Mouse (Mus musculus): ENCODE measurements around the gene Pms2. TPM values are rescaled to one million over a fixed set of nuclear protein-coding genes. Genes with fewer than 3 reads are reported as not detected.

The Pms2 gene
- polyA plus RNA-seq, 1 experiment from 2014 or later = 31.9 TPM

DNA sequence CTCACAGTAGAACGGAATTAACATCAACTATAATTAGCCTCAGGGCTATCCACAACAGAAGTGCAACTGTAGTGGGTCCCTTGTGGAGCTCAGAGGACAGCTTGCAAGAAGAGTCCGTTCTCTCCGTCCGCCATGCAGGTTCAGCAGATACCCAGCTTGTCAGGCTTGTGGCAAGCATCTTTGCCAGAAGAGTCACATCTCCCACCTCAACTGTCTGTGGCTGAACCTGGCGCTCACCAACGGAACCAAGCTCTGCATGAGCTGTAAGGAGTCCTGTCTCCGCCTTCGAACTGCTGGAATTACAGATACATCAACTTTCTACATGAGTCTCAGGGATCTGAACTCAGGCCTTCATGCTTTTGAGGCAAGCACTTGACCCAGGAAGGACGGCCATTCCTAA is 26.4 kb downstream of the Pms2 start:
- Histone ChIP-seq H3K4me3 (replicated peaks) (no peak overlapping the region), H3K27me3 (no peaks in the 10 kb centered on the region), H3K36me3 (peaks cover 7% of the 10 kb centered on the region; the same call in 1 of the 2 replicates), H3K27ac (no peak overlapping the region), H3K9ac (no peak overlapping the region), H3K4me2 (no peak overlapping the region), H3K9me3 (replicated peaks) (no peaks in the 10 kb centered on the region), H3K4me1 (peaks cover 6% of the 10 kb centered on the region; the same call in 1 of the 2 replicates)
- 88% methylated on average over 9 of the region's 9 CpGs for WGBS
- ATAC-seq (replicated peaks; ENCODE audit: low FRiP score) = no peak

DNA sequence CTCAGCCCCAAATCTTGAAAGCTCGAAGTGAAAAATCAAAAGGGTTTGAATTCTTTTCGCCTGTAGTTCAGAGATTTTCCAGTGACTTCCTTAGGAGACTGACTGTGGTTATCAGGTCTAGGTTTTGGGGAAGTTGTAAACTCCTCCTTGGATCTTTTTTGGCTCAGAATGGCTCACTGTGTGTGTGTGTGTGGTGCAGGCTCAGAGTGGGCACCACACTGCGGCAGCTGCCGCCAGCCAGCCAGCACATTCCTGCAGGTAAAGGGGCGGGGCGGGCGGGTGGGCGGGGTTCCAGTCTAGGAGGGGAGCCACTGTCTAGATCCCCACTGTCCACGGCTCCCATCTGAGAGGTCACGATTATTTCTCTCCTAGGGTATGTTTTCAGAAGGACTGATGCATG is 31.8 kb downstream of the Pms2 start:
- Histone ChIP-seq H3K36me3 (no peaks in the 10 kb centered on the region), H3K9me3 (replicated peaks) (no peaks in the 10 kb centered on the region), H3K4me1 (no peaks in the 10 kb centered on the region), H3K9ac (no peak overlapping the region), H3K27me3 (no peaks in the 10 kb centered on the region), H3K4me2 (no peak overlapping the region; the same call in 1 of the 2 replicates), H3K27ac (no peak overlapping the region), H3K4me3 (replicated peaks) (no peak overlapping the region)
- no peak; the same call in 1 of the 2 replicates for ATAC-seq (replicated peaks; ENCODE audit: low FRiP score)
- 13% methylated on average over 10 of the region's 10 CpGs for WGBS

DNA sequence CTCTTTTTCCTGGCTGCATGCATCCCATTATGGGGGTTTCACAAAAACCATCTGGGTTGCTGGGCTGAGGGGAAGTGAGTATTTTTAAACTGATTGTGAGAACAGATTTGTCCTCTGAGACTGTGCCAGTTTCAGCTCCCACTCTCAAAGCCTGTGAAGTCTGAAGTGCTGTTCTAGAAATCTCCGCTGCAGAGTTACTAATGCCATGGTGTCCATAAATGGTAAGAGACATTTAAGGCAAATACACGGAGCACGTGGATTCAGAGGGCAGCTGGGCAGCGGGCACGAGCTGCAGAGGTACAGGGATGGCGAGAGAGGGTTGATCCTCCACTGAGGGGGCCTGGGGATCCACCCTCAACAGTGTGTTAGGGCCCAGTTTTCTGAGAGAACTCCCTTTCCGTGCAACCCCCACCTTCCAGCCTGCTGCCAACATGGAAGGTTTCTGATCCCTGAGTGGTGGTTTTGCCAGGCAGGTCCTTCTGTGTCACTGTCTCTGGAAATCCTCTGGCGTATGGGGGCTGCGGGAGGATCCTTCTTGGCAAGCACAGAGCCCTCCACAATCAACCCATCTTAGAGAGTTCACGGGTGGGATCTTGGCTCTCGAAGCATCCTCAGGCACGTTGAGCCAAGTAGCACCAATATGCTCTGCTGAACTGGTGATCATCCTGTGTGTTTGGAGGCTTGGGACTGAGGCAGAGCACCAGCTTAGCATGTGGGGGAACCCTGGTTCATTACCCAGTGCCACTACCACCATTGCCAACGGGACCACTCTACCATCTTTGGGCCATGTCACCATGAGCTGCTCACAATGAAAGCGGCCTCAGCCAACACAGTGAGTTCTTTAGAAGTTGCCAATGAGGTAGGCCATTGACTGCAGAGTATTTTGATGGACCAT is 33.7 kb downstream of the Pms2 start:
- WGBS = 89% methylated on average over 14 of the region's 14 CpGs
- ATAC-seq (replicated peaks; ENCODE audit: low FRiP score) = no peak

DNA sequence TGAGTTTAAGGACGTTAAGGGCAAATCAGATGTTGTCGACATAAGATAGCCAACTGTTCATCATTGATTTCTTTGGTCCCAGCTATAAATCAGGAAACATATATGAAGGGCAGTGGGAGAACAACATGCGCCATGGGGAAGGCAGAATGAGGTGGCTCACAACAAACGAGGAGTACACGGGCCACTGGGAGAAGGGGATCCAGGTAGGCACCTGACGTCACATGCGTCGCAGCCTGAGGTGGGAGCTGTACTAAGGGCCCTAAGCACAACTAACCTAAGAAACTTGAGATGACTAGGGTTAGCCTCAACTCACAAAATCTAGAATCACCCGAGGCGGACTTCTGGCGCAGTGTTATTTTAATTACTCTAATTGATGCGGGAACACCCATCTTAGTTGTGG is 38.6 kb downstream of the Pms2 start:
- no peaks in the 10 kb centered on the region for H3K4me1 ChIP-seq
- 78% methylated on average over 12 of the region's 12 CpGs for WGBS
- H3K27me3 ChIP-seq = no peaks in the 10 kb centered on the region
- no peaks in the 10 kb centered on the region for H3K9me3 ChIP-seq (replicated peaks)
- ATAC-seq (replicated peaks; ENCODE audit: low FRiP score) = no peak
- H3K4me2 ChIP-seq = no peak overlapping the region
- H3K9ac ChIP-seq = no peak overlapping the region
- no peaks in the 10 kb centered on the region for H3K36me3 ChIP-seq
- no peak overlapping the region for H3K27ac ChIP-seq
- H3K4me3 ChIP-seq (replicated peaks) = no peak overlapping the region

More for the DNA sequence above, 33.7 kb downstream of the Pms2 start:
- Histone ChIP-seq H3K9me3 (replicated peaks) (no peaks in the 10 kb centered on the region), H3K4me1 (no peaks in the 10 kb centered on the region), H3K27me3 (no peaks in the 10 kb centered on the region), H3K36me3 (no peaks in the 10 kb centered on the region), H3K4me2 (no peak overlapping the region), H3K9ac (no peak overlapping the region), H3K27ac (no peak overlapping the region), H3K4me3 (replicated peaks) (no peak overlapping the region)

DNA sequence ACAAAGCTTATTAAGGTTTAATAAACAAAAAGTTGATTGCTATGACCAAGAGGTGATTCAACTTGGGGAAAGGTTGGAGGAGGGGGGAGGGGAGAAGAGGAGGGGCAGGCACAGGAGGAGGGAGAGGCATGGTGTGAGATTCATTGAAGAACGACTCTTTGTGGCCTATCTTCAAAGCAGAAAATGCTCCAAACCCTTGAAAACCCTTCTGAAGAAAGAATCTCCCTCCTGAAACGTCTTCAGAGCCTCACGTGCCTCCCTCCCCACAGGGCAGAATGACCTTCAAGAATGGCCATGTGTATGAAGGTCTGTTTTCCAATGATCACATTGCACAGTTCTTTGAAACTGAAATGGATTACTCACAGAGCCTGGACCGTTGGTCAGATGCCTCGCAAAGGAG is 40.3 kb downstream of the Pms2 start:
- Histone ChIP-seq H3K4me1 (no peaks in the 10 kb centered on the region), H3K27me3 (no peaks in the 10 kb centered on the region), H3K9me3 (replicated peaks) (no peaks in the 10 kb centered on the region), H3K4me2 (no peak overlapping the region), H3K9ac (no peak overlapping the region), H3K4me3 (replicated peaks) (no peak overlapping the region), H3K27ac (no peak overlapping the region), H3K36me3 (no peaks in the 10 kb centered on the region)
- ATAC-seq (replicated peaks; ENCODE audit: low FRiP score) = no peak
- 42% methylated on average over 5 of the region's 5 CpGs for WGBS

DNA sequence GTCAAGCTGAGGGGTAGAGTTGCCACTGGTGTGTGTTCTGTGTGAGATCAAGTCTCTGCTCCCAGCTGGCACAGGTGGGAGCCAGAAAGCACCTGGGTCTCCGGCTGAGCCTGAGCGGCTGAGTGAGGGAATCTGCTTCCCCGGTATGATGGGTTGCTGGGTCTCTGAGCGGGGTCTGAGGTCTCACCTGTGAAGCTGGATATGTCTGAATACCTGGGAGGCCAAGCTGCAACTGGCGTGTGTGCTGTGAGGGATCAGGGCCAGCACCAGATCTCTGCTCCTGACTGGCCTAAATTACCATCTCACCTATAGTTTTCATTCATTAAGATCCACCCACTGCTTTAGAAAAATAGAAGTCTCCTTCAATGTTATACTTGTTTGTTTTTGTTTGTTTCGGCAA is 47.3 kb downstream of the Pms2 start:
- ATAC-seq (replicated peaks; ENCODE audit: low FRiP score) = no peak
- H3K9me3 ChIP-seq (replicated peaks) = 0 out of 2 replicates have a peak, but pooled peaks cover 4% of the 10 kb centered on the region
- H3K27ac ChIP-seq = no peak overlapping the region
- 90% methylated on average over 6 of the region's 6 CpGs for WGBS
- no peak overlapping the region for H3K4me2 ChIP-seq
- no peak overlapping the region for H3K4me3 ChIP-seq (replicated peaks)
- no peaks in the 10 kb centered on the region for H3K36me3 ChIP-seq
- H3K27me3 ChIP-seq = no peaks in the 10 kb centered on the region
- H3K4me1 ChIP-seq = no peaks in the 10 kb centered on the region
- H3K9ac ChIP-seq = no peak overlapping the region

DNA sequence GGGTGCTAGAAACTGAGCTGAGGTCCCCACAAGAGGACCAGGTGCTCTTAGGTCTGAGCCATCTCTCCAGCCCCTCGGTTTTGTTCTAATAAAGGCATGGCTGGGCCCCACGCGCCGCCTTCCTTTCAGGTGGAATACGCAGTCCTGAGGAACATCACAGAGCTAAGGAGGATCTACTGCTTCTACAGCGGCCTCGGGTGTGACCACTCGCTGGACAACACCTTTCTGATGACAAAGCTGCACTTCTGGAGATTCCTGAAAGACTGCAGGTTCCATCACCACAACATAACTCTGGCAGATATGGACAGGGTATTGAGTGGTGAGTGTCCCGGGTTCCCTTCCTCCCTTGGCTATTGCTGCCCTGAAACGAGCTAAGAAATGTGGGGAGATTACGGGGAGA is 49.8 kb downstream of the Pms2 start:
- no peak overlapping the region for H3K27ac ChIP-seq
- 0 out of 2 replicates have a peak, but pooled peaks cover 3% of the 10 kb centered on the region for H3K4me1 ChIP-seq
- no peak overlapping the region for H3K4me3 ChIP-seq (replicated peaks)
- H3K9me3 ChIP-seq (replicated peaks) = 0 out of 2 replicates have a peak, but pooled peaks cover 4% of the 10 kb centered on the region
- no peak for ATAC-seq (replicated peaks; ENCODE audit: low FRiP score)
- 92% methylated on average over 11 of the region's 11 CpGs for WGBS
- no peaks in the 10 kb centered on the region for H3K36me3 ChIP-seq
- H3K9ac ChIP-seq = no peak overlapping the region
- no peaks in the 10 kb centered on the region for H3K27me3 ChIP-seq
- H3K4me2 ChIP-seq = no peak overlapping the region

DNA sequence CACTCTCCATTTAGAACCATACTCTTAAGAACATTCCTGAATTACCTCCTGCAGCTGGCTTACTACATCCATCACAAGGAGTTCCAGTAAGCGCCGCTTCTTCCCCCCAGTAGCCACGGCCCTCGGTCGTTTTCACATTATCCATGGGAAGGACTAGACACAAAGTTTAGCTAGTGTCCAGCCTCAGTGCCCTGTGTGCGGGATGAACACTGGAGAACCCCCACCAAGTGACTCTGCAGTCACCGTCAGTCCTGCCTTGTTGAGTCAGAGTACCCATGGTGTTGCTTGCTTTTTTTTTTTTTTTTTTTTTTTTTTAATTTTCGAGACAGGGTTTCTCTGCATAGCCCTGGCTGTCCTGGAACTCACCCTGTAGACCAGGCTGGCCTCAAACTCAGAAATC is 51.4 kb downstream of the Pms2 start:
- Histone ChIP-seq H3K27me3 (no peaks in the 10 kb centered on the region), H3K4me1 (0 out of 2 replicates have a peak, but pooled peaks cover 3% of the 10 kb centered on the region), H3K36me3 (no peaks in the 10 kb centered on the region), H3K4me2 (no peak overlapping the region), H3K9me3 (replicated peaks) (no peaks in the 10 kb centered on the region), H3K27ac (no peak overlapping the region), H3K4me3 (replicated peaks) (no peak overlapping the region), H3K9ac (no peak overlapping the region)
- WGBS = 84% methylated on average over 8 of the region's 8 CpGs
- no peak for ATAC-seq (replicated peaks; ENCODE audit: low FRiP score)

DNA sequence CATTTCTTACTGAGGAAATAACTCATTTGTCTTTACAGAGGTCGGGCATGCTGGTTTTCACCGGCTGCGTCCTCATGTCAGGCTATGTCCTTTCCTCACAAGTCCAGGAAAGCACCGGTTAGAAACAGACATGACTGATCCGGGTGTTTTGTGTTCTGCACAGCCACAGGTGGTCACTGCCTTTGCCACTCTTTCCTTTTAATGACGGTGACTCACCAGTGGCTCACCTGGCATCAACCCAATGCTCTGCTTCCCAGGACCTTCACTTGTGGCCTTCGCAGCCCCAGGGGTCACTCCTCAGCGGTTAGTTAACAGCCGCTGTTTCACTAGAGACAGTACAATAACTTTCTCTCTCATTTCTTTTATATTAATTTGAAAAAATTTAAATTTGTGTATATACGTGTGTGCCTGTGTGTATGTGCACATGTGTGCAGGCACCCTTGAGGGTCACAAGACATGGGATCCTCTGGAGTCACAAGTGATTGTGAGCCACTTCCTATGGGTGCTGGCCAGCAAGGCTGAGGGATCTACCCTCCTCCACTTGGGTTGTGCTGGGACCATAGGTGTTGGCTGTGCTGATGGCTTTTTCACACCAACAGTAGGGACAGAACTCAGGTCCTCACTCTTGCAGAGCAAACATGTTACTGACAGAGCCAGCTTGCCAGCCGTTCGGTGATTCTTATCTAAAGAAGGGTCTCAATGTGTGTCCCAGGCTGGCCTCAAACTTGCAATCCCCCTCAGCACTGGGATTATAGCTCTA is 56.0 kb downstream of the Pms2 start:
- 76% methylated on average over 12 of the region's 12 CpGs for WGBS

DNA sequence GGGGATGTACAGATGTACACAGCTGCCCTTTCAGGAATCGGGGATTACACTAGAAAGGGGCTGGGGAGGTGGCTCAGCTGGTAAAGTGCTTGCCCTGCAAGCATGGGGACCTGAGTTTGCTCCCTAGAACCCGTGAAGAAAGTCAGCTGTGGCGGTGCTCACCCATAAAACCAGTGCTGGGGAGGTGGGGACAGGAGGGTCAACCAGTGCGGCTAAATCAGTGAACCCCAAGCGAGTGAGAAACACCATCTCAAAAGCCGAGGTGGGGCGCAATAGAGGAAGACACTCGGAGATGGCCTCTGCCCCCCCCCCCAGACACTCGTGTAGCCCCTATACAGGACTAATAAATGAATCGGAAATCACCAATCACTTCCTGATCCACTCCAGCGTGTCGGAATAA is 56.9 kb downstream of the Pms2 start:
- Histone ChIP-seq H3K27me3 (no peaks in the 10 kb centered on the region), H3K27ac (no peak overlapping the region), H3K4me2 (no peak overlapping the region), H3K36me3 (no peaks in the 10 kb centered on the region), H3K9me3 (replicated peaks) (no peaks in the 10 kb centered on the region), H3K9ac (no peak overlapping the region), H3K4me1 (0 out of 2 replicates have a peak, but pooled peaks cover 3% of the 10 kb centered on the region), H3K4me3 (replicated peaks) (no peak overlapping the region)
- ATAC-seq (replicated peaks; ENCODE audit: low FRiP score) = no peak
- WGBS = 85% methylated on average over 12 of the region's 12 CpGs

More for the DNA sequence above, 56.0 kb downstream of the Pms2 start:
- no peak overlapping the region for H3K4me3 ChIP-seq (replicated peaks)
- H3K9me3 ChIP-seq (replicated peaks) = no peaks in the 10 kb centered on the region
- no peak overlapping the region for H3K4me2 ChIP-seq
- H3K4me1 ChIP-seq = 0 out of 2 replicates have a peak, but pooled peaks cover 3% of the 10 kb centered on the region
- ATAC-seq (replicated peaks; ENCODE audit: low FRiP score) = no peak
- no peak overlapping the region for H3K27ac ChIP-seq
- no peaks in the 10 kb centered on the region for H3K36me3 ChIP-seq
- no peaks in the 10 kb centered on the region for H3K27me3 ChIP-seq
- H3K9ac ChIP-seq = no peak overlapping the region

DNA sequence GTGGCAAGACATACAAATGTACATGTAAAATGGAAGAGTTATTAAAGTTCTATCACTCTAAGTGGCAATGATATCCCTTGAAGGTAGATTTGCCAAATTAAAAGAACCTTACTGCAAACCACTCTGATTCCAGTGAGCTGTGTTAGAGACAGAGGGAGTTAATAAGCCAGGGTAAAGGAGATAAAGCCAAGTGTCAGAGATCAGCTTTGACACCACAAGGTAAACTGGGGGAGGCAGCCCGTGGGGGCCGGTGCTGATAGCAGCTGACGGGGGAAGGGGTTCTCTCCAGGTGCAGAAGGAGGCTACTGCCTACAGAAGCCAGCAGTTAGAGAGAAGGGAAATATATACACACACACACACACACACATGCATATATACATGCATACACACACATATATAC is 62.9 kb downstream of the Pms2 start:
- 45% methylated on average over 3 of the region's 3 CpGs for WGBS
- no peak overlapping the region for H3K27ac ChIP-seq
- no peak for ATAC-seq (replicated peaks; ENCODE audit: low FRiP score)

More for the DNA sequence above, 62.9 kb downstream of the Pms2 start:
- Histone ChIP-seq H3K9ac (no peak overlapping the region), H3K4me3 (replicated peaks) (no peak overlapping the region), H3K36me3 (no peaks in the 10 kb centered on the region), H3K9me3 (replicated peaks) (no peaks in the 10 kb centered on the region), H3K4me1 (no peaks in the 10 kb centered on the region), H3K4me2 (no peak overlapping the region), H3K27me3 (no peaks in the 10 kb centered on the region)

Measured in kidney, embryonic 15.5 days (tissue).